Mouse (Mus musculus) heart, postnatal 4 days (tissue): ENCODE data around the gene Acbd5. TPM values are rescaled to one million over a fixed set of nuclear protein-coding genes. Genes with fewer than 3 reads are reported as not detected.

Source experiments
- DNase-seq: peaks from one replicate; pipeline ENCODE4 v3.0.0; 2021
- total RNA-seq, 2 experiments: library from RNA; stranded (reverse); gene quantifications; 2 replicates each; pipeline ENCODE4 v1.2.3; 2021

The Acbd5 gene
- total RNA-seq, 2 experiments from 2014 or later: 24.0 to 27.1 TPM

GRCm38 (mm10) chr2:23068894-23069744, 1.2 kb downstream of the Acbd5 start:
- DNase-seq: peak; percentile 96

- DNase-seq: no peak
Measured at GRCm38 (mm10) chr2:23070491-23070890, 2.5 kb downstream of the Acbd5 start.

- no peak for DNase-seq
Measured at GRCm38 (mm10) chr2:23071406-23071805, 3.4 kb downstream of the Acbd5 start.

GRCm38 (mm10) chr2:23075846-23076245, 7.9 kb downstream of the Acbd5 start:
- DNase-seq: no peak

GRCm38 (mm10) chr2:23076783-23077182, 8.8 kb downstream of the Acbd5 start:
- DNase-seq: no peak

- DNase-seq: no peak
Measured at GRCm38 (mm10) chr2:23077693-23078092, 9.7 kb downstream of the Acbd5 start.

- no peak for DNase-seq
Measured at GRCm38 (mm10) chr2:23078588-23078987, 10.6 kb downstream of the Acbd5 start.

GRCm38 (mm10) chr2:23084540-23084939, 16.6 kb downstream of the Acbd5 start:
- no peak for DNase-seq

GRCm38 (mm10) chr2:23092216-23092615, 24.2 kb downstream of the Acbd5 start:
- peak; percentile 25 for DNase-seq

- no peak for DNase-seq
Measured at GRCm38 (mm10) chr2:23097028-23097427, 29.1 kb downstream of the Acbd5 start.

- no peak for DNase-seq
Measured at GRCm38 (mm10) chr2:23102266-23102665, 34.3 kb downstream of the Acbd5 start.

GRCm38 (mm10) chr2:23119573-23119972, 51.6 kb downstream of the Acbd5 start:
- DNase-seq: no peak

GRCm38 (mm10) chr2:23155199-23155621, 87.2 kb downstream of the Acbd5 start:
- DNase-seq: no peak

- DNase-seq: peak; percentile 98
Measured at GRCm38 (mm10) chr2:23155777-23156607, 88.0 kb downstream of the Acbd5 start, which contains the start of the genes Mastl and Yme1l1. Gene Mastl, minus strand, starts transcription at chr2:23156024. Gene Yme1l1, plus strand, starts transcription at chr2:23156369.

- no peak for DNase-seq
Measured at GRCm38 (mm10) chr2:23156608-23157081, 88.7 kb downstream of the Acbd5 start.

Other genes starting within 250 kb of the Acbd5 start
- 10 to 100 TPM; 37.8 to 42.6 TPM for gene Pdss1, start 172.6 kb upstream of the Acbd5 start, total RNA-seq
- 10 to 100 TPM; 34.3 to 34.9 TPM for gene Abi1, start 27.9 kb upstream of the Acbd5 start, total RNA-seq
- 10 to 100 TPM; 12.2 to 13.2 TPM for gene Mastl, start 87.9 kb downstream of the Acbd5 start, total RNA-seq
- 10 to 100 TPM; 73.8 to 74.7 TPM for gene Yme1l1, start 88.2 kb downstream of the Acbd5 start, total RNA-seq
- not detected for gene 4931423N10Rik, start 139.3 kb downstream of the Acbd5 start, total RNA-seq